Mouse (Mus musculus) right cerebral cortex, adult 18-20 months (tissue): ENCODE results near the gene Dcx.

Experiments used
- DNase-seq: peaks from one replicate; pipeline ENCODE4 v3.0.0; 2022; ENCODE audit warnings: mixed read lengths

Gene Dcx

DNA sequence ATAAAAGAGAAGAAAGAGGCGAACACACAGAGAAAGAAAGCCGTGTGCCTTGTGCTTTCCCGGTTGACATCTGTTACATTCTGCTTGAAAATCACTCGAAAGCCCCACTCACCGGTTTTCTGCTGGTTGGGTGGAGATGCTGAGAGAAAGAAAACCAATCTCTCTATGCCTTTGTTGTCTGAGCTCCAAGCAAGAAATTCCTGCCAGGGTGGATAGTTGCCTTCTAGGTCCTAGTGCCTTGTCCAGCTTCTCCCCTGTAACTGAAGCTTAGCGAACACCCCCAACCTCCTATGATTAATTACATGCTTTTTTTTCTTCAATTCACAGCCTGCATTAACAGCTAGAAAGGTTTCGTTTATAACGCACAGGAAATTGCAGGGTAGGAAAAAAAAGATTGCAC, at the start of gene Dcx:
Gene Dcx (minus strand): TSS at position 354 of the 400 bp plus-strand sequence.
- peak; percentile 24 for DNase-seq

DNA sequence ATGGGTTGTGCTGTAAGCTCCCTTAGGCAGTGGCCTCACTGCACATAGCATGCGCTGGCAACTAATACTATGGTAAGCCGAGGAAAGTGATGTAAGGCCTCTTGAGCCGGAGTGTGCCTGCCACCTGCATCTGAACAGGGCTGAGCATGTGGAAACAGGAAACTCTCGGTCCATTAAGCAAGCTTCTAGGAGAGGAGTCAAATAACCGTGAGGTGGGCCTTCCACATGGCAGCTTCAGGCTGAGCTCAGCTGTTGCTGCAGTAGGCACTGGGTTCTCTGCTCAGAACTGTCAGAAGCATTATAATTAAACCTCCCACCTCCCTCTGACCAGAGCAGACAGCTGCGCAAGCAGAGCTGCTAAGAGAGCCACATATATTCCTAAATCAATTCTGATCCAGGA, 33.1 kb upstream of the Dcx start:
- peak; percentile 5 for DNase-seq

DNA sequence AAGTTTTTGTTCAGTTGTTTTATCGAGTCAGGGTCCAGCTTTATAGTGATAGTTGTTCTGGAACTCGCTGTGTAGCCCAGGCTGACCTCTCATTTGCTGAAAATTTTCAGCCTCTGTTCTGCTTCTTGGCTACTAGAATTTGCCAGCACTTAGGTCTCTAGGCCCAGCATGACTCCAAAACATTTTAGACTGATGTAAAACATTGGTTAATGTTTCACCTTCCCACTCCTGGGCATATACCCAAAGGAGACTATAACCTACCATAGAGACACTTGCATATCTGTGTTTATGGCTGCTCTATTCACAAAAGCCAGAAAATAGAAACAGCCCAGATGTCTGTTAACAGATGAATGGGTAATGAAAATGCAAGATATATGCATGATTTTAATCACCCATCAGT, 560 bp upstream of the Dcx start:
- no peak for DNase-seq

DNA sequence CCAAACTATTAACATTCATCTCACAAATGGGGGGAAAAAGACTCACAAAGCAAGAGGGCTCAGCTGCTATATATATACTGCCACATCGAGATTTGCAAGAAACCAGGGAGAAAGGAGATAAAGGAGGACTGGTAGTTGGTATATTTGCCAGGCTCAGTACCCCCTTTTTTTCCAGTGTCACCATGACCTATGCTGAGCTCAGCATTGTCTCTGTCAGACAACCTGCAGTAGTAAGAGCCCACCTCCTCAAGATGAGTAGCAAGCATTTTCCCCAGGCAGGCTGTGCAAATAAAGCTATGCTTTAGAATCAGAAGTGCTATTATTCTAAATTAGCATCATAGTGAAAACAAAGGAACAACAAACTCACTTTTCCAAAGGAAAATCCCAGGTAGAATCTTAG, 581 bp downstream of the Dcx start:
- no peak for DNase-seq

DNA sequence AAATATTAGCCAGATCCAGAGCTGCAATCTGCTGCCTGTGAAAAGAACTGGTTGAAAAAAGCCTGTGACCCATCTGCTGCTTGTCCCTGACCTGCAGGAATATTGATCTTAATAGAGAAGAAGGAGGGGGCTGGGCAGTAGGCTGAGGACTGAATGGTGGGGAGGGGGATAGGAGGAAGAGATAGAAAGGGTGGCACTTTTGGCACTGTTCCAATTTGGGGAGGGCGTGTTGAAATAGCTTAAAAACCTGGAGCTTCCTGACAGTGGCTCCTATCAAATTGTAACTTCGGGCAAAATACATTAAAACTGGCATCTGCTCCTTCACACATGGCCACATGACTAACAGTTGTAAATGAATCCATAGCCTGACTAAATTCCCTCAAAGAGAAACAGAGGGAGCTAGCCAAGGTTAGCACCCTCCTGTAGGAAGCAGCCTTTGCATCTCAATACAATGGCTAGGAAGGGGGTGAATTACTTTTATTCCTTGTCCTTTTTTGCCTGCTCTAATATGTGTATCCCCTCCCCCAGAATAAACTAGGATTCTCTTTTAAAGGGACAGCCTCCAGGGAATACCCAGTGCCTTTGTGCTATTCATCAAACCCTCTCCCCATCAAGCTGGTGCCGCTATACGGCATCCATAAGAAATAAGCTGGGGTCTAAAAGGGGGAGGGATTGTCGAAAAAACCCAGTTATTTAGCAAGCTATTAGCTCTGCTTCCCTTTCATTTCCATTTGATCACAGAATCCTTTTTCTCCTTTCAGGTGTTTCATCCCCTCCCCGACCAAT, 1.5 kb downstream of the Dcx start:
- DNase-seq = no peak

DNA sequence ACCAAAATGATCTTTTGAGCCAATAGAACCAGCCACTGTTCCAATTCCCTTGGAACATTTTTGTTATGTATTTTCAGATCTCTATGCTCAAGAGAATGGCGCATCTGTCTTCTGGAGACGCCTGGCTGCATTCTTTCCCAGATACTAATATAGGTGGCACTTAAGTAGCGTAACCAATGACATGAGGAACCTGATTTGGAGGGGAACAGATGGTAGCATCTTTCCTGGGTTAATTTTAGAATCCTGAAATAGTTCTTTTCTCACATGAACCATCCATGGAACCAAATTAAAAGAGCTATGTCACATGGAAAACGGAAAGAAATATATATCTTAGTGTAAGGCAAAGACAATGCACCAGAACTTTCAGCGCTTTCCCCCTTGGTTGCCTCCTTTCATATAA, 11.0 kb downstream of the Dcx start:
- no peak for DNase-seq

DNA sequence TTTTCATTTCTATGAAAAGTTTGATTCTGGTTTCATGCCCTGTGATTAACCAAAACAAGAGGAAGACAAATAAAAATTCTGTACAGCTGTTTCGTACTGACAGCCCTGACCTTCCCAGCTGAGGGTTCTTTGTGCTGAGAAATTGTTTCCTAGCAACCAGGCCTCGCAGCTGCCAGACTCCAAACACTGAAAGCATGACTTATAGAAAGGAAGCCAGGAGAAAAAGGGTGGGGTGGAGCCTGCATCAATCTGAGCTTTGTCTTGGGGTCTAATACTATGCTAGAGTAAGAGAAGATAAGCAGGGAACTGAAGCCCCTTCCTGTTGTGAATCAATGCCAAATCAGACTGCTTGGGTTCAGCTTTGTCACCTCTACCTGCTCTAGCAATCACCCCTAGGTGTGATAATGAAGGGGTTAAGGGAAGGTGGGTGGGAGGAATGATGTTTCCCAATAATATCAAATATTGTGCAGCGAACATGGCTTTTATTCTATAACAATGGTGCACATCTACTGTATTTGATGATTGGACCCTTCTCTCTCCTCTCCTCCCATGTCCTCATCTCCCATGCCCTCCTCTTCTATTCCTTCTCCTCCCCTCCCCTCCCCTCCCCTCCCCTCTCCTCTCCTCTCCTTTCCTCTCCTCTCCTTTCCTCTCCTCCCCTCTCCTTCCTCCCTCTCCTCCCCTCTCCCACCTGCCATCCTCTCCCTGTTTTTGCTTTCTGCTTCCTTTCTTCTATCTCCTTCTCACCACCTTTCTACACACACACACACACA, 26.2 kb downstream of the Dcx start:
- DNase-seq = peak; percentile 10

DNA sequence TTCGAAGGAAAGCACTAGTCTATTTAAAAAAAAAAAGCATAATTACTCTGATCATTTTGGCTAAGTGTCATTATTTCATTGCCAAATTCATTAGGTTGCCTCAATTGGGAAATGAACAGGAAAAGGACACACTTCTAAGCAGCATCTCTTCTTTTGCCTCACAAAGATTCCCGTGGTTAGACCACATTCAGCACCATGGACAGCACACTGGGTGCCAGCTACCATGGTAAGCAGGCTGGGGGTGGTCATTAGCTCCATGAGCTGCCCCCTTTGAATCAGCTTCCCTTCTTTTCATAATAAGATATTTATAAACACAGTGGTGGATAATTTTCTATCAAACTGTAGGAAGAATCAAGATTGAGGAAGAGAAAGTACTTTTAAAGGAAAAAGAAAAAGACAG, 28.4 kb downstream of the Dcx start:
- DNase-seq = no peak

DNA sequence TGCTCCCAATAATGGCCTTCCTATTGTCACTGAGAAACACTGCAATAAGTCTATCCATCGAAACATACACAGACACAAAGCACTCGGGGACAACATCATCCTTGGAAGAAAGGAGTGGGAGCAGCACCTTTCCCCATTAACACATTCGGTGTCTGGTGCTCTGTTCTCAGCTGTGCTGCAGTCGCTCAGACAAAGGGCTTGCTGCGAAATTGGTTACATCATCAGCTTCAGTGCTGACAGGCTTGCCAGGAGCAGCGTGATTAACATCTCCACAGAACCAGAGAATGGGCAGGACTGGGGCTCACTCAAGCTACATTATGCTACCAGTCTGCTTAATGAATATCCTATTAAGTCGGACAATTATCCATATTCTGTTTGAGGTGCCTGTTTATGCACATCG, 30.8 kb downstream of the Dcx start:
- DNase-seq = peak; percentile 42

DNA sequence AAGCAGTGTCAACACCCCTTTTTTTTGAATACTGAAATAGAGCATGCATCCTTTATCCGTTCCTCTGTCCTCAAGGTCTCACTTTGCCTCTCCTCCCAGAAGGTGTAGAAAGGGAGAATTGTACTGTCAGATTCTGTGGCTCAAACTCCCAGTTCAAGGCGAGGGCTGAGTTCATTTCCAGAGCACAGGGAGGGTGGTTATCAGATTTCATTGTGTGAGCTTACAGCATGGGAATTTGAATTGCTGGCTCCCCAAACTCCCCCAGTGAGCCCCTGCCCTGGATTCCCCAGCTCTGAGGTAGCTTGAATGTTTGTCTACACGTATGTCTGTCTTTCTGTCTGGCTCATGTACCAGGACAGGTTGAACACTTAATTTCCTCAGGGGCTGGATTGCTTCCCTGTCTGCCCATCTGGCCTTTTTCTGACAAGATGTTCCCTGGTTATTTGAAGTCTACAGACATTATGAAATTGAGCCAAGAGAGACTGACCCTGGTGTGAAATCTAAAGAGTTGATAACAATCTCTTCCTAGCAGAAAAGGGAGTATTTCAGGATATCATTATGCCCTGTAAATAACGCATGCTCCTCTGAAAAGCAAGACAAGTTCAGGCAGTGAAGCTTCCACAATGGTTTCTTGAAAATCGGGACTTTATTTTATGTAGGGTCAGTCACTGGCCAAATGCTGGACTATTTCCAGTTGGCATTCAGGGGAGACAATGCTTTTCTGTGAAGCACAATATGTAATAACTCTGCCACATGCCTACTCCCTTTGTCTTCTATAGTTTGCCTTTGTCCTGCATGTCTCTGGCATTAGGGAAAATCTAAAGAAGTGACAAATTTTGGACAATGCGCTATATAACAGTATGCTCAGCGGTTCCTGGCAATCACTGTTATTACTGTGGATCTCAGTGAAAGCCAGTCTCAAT, 35.5 kb downstream of the Dcx start:
- no peak for DNase-seq

DNA sequence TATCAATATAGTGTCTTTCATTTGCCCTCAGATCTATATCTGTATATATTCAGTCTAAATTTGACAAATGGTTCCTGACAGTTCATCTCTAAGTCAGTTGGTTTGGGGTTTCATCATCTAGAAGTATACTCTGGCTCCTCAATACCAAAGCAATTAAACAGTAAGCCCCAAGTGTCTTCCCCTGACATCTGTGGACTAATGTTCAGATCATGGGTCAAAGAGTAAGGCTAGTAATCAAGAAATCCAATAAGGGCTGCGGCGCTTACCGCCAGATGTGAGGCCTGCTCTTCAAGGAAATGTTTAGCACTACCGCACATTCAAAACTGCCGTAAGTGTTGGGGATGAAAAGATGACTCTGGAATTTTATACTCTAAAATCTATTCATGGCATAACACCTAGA, 36.2 kb downstream of the Dcx start:
- DNase-seq = no peak

DNA sequence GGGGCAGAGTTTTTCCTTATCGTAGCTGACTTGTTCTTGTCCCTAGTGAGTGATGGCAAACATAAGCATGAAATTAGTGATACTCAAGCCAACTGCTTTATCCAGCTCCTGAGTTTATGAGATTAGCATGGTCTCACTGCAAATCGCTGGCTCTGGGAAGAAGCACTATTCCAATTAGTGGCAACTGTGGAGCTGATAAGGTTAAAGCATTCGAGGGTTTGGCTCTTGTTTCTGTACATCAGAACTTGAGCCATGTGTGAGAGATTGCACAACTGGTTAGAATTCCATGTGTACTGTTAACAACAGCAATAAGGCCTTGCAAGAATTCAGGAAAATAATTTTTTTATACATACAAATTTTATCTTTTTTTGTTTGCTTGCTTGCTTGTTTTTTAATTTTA, 39.9 kb downstream of the Dcx start:
- no peak for DNase-seq

DNA sequence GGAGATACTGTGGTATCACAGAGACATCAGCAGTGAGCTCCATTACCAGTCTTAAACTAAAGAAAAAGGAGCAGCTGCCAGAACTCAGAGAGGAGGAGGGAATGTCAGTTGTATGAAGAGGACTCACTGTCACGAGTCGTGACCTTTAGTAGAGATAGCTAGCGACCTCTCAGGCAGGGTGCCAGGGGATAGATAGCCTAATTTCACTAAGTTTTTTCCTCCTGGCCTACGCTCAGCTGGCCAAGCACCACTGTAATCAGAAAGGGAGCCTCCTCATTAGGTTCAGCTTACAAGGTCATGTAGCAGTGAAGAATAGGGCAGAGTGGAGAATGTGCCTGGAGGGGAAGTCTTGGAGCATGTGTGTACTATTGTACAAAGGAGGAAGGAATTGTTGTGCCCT, 47.3 kb downstream of the Dcx start:
- no peak for DNase-seq

DNA sequence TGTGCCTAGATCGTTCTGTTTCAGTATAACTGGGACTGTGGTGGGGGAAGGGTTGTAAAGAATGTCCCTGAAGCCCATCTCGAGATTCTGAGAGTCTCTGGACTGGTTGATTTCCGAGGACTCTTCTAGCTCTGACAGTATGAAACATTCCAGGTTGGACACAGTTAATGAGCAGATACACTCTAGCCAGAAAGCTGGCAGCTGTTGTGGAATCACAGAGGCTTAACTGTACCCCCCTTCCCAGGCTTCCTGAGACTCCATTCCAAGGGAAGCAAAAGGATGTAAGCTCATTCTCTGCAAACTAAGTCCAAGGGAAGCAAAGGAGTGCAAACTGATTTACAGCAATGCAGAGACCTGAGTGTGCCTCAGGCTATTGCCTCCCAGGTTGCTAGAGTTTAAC, 48.2 kb downstream of the Dcx start:
- DNase-seq = no peak

DNA sequence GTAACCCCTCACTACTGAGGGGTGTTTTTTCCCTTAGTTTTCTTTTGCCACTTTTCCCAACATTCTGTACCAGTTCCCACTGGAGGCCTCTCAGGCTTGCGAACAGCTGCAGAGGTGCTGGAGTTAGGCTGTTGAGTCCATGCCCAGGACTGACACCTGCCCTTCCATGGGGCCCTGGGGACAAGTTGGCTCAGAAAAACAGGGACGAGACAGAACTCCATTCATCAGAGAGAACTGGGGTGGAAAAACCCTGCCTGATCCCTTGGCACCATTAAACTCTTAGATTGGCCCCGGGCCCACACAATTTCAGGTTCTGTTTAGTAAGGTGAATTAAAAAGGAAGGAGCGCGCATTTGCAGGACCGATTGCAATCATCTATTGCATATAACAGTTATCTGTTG, 48.8 kb downstream of the Dcx start:
- DNase-seq = no peak

DNA sequence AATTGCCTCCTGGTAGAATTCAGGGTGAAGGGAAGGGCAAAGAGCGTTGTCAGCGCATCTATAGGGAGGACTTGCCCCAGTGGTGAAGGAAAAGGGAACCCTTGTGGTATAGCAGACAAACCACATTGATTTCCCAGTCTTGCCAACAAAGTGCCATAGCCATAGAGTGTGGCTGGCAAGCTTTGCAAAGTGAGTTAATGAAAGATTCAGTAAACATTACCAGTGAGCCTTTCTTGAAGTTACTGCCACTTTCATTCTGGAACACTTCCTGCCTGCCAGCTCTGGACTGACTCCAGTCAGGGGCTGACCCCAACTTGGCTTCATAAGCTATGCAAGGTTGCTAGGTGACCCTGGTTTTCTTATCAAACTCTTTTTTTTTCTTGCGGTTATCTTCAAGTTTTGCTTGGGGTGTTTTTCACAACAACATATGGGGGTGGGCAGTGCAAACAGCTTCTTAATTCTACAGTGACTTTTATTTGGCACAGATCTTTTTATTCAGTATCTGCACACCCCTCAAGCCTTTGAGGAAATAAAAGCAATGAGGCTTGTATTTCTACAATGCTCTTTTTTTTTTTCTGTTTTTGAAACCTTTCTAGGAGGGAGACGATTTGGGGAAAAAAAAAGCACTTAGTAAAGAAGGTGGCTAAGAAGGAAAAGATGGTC, 51.2 kb downstream of the Dcx start:
- DNase-seq = no peak

DNA sequence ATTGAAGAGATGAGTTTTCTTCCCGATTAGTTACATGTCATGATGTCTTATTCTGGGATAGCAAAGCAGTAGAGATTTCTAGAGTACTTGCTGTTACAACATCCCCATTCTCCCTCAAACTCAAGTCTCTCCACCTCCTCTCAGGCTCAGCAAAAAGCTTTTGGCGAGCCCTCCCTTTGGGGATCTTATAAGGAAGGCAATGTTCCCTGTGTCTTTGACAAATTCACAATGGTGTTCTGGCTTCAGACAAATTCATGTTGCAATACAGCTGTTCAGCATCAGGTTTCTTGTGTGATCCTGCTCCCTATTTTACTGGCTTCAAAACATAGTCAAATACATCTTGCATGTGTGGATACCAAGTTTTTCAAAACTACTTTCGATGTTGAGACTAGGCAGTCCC, 53.5 kb downstream of the Dcx start:
- no peak for DNase-seq

DNA sequence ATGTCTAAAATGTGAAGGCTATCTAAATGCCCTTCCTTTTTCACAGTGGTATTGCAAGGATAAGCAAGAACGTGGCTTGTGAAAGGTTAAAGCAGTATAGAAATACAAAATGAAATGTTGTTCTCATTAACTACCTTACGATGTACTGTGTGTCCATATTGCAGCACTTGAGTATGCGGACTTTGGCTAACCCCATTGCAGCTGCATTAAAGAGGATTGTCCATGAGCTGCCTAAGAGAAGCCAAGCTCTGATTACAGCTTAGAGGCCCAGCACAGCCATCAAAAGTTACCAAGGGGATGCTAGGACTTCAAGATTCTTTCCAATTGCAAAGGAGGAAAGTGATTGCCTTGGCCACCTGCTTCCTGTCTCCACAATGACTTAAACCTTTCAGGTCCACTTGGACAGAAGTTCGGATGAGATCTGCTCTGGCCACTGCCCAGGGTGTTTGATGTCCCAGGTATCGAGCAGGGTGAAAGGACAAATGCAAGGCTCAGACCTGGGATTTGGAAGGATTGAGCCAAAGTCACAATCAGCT, 65.9 kb downstream of the Dcx start:
- no peak for DNase-seq

DNA sequence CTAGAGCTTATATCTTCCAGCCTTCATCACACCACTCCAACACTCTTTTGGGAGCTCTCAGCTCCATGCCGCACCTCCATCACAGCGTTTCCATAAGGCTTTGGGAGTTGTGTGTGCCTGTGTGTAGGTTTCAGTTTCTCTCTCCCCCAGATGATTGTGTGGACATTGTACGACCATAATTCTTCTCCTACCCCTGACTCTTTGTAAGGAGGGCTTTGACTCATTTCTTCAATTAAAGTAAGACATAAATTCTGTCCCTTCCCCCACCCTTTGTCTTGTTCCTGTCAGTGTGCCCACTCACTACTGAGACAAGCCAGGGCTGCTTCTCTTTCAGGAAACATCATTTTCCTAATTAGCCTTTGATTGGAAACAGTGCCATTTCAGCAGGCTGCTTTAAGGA, 81.8 kb downstream of the Dcx start:
- DNase-seq = no peak

DNA sequence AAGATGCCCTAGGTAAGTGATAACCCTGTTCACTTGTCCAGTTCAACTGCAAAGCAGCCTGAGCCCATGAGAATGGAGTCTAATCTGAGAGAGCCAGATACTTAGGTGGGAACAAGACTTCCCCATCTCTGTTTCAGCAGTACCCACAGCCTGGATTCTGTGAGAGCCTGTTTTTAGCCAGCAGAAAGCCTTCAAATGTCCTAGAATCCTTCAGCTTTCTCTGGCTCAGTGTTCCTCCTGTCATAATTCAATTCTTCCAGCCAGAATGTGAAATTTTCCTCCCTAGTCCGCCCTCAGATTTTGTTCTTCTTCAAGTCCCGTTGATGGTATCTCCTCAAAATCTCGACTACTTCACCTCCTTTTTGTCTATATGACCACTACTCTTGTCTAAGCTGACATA, 83.1 kb downstream of the Dcx start:
- peak; percentile 15 for DNase-seq

DNA sequence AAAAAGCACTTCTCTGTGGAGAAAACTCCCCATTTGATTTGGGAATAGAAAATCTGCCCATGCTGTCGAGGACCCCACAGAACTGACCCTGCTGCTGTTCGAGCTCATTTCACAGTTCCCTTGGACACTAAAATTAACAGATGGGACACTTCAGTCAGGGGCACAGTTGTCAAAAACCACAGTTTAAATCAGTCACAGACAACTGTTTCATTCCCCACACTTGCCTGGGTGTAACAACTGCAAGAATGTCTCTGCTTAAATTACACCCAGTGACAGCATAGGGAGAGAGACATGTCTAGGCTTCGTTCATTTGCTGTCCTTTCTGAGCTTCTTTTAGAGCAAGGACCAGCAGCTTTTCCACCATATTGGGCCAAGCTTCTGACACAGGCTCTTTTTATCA, 86.5 kb downstream of the Dcx start:
- no peak for DNase-seq

DNA sequence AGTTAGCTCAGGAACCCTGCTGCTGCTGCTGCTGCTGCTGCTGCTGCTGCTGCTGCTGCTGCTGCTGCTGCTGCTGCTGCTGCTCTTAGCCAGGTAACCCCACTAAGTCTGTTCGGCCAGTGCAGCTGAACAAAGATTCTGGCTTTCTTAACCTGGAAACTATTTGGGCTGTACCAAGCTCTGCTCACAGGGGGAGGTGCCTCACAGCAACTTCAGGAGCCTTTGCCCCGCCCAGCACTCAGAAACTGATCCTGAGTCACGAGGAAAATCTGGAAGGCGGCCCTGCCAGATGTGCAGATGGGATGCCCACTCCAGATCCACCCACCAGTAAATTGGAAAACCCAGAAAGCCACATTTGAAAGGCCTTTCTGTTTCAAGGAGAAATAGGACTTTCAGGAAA, 105.9 kb downstream of the Dcx start, which contains the start of gene Capn6:
Gene Capn6 (minus strand): TSS at position 203 of the 400 bp plus-strand sequence.
- DNase-seq = no peak

DNA sequence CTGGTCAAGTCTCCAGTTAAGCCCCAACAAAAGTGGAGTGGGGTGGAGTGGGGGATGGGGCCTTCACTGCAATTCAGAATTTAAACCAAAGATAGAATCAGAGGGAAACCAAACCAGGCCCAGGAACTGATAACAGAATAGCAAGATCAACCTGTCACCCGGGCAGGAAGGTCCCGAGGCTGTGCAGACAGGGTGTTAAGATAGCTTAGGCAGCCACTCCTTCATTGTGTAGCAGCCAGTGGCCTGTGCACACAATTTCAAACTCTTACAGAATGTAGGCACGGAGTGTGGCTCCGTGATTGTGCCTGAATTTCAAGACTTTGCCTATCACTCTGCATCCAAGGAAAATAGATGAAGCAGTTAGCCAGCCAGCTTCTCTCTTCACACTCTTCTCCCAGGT, 106.6 kb downstream of the Dcx start:
- no peak for DNase-seq
